Mouse (Mus musculus): Measurements from ENCODE around the gene Rxrg. TPM values are rescaled to one million over a fixed set of nuclear protein-coding genes. Genes with fewer than 3 reads are reported as not detected.

Gene Rxrg
- polyA plus RNA-seq, 1 experiment, result not detected

- peaks cover 17% of the 10 kb centered on the region for H3K27me3 ChIP-seq (replicated peaks)
- H3K4me3 ChIP-seq (replicated peaks), result peak overlapping the region; percentile 38
- no peaks in the 10 kb centered on the region for H3K36me3 ChIP-seq (replicated peaks; ENCODE audit: low read length)
- TF ChIP-seq GATA1 (IDR thresholded peaks at IDR 0.05; ENCODE audit: borderline replicate concordance, low read length) (no peak), FLI1 (IDR thresholded peaks at IDR 0.05; ENCODE audit: low read length) (no peak)
- H3K9me3 ChIP-seq, result no peaks in the 10 kb centered on the region
- H3K4me1 ChIP-seq, result no peaks in the 10 kb centered on the region
Measured at GRCm38 (mm10) chr1:167638053-167638452, 39.9 kb downstream of the Rxrg start.

GRCm38 (mm10) chr1:167638901-167639300, 40.7 kb downstream of the Rxrg start:
- H3K27me3 ChIP-seq (replicated peaks), result peaks cover 24% of the 10 kb centered on the region
- no peaks in the 10 kb centered on the region for H3K4me1 ChIP-seq
- TF ChIP-seq GATA1 (IDR thresholded peaks at IDR 0.05; ENCODE audit: borderline replicate concordance, low read length), result no peak
- TF ChIP-seq FLI1 (IDR thresholded peaks at IDR 0.05; ENCODE audit: low read length), result no peak
- no peak overlapping the region for H3K4me3 ChIP-seq (replicated peaks)
- no peaks in the 10 kb centered on the region for H3K9me3 ChIP-seq
- H3K36me3 ChIP-seq (replicated peaks; ENCODE audit: low read length), result no peaks in the 10 kb centered on the region

GRCm38 (mm10) chr1:167644866-167645537, 46.8 kb downstream of the Rxrg start:
- no peak overlapping the region for H3K4me3 ChIP-seq (replicated peaks)
- H3K27me3 ChIP-seq (replicated peaks), result peaks cover 18% of the 10 kb centered on the region
- no peaks in the 10 kb centered on the region for H3K9me3 ChIP-seq
- no peaks in the 10 kb centered on the region for H3K36me3 ChIP-seq (replicated peaks; ENCODE audit: low read length)
- H3K4me1 ChIP-seq, result no peaks in the 10 kb centered on the region
- TF ChIP-seq GATA1 (IDR thresholded peaks at IDR 0.05; ENCODE audit: borderline replicate concordance, low read length), result no peak
- no peak for TF ChIP-seq FLI1 (IDR thresholded peaks at IDR 0.05; ENCODE audit: low read length)

- TF ChIP-seq GATA1 (IDR thresholded peaks at IDR 0.05; ENCODE audit: borderline replicate concordance, low read length) (no peak), FLI1 (IDR thresholded peaks at IDR 0.05; ENCODE audit: low read length) (no peak)
- Histone ChIP-seq H3K36me3 (replicated peaks; ENCODE audit: low read length) (no peaks in the 10 kb centered on the region), H3K9me3 (no peaks in the 10 kb centered on the region), H3K4me1 (no peaks in the 10 kb centered on the region), H3K27me3 (replicated peaks) (peaks cover 3% of the 10 kb centered on the region), H3K4me3 (replicated peaks) (no peak overlapping the region)
Measured at GRCm38 (mm10) chr1:167648670-167649069, 50.5 kb downstream of the Rxrg start.

- Histone ChIP-seq H3K4me3 (replicated peaks) (no peak overlapping the region), H3K36me3 (replicated peaks; ENCODE audit: low read length) (no peaks in the 10 kb centered on the region), H3K4me1 (no peaks in the 10 kb centered on the region), H3K9me3 (no peaks in the 10 kb centered on the region), H3K27me3 (replicated peaks) (no peaks in the 10 kb centered on the region)
- TF ChIP-seq FLI1 (IDR thresholded peaks at IDR 0.05; ENCODE audit: low read length), result no peak
- TF ChIP-seq GATA1 (IDR thresholded peaks at IDR 0.05; ENCODE audit: borderline replicate concordance, low read length), result no peak
Measured at GRCm38 (mm10) chr1:167649122-167649633, 51.0 kb downstream of the Rxrg start.

- TF ChIP-seq GATA1 (IDR thresholded peaks at IDR 0.05; ENCODE audit: borderline replicate concordance, low read length), result no peak
- TF ChIP-seq FLI1 (IDR thresholded peaks at IDR 0.05; ENCODE audit: low read length), result no peak
- H3K27me3 ChIP-seq (replicated peaks), result no peaks in the 10 kb centered on the region
- H3K4me1 ChIP-seq, result no peaks in the 10 kb centered on the region
- H3K4me3 ChIP-seq (replicated peaks), result no peak overlapping the region
- no peaks in the 10 kb centered on the region for H3K36me3 ChIP-seq (replicated peaks; ENCODE audit: low read length)
- no peaks in the 10 kb centered on the region for H3K9me3 ChIP-seq
Measured at GRCm38 (mm10) chr1:167652336-167652735, 54.2 kb downstream of the Rxrg start.

- peaks cover 33% of the 10 kb centered on the region for H3K27me3 ChIP-seq (replicated peaks)
Measured at GRCm38 (mm10) chr1:167659065-167659464, 60.9 kb downstream of the Rxrg start.

GRCm38 (mm10) chr1:167660521-167661101, 62.4 kb downstream of the Rxrg start:
- H3K4me1 ChIP-seq, result peaks cover 4% of the 10 kb centered on the region; the same call in 1 of the 2 replicates
- H3K27me3 ChIP-seq (replicated peaks), result peaks cover 35% of the 10 kb centered on the region
- TF ChIP-seq GATA1 (IDR thresholded peaks at IDR 0.05; ENCODE audit: borderline replicate concordance, low read length), result no peak
- TF ChIP-seq FLI1 (IDR thresholded peaks at IDR 0.05; ENCODE audit: low read length), result no peak
- H3K36me3 ChIP-seq (replicated peaks; ENCODE audit: low read length), result no peaks in the 10 kb centered on the region
- H3K4me3 ChIP-seq (replicated peaks), result no peak overlapping the region
- H3K9me3 ChIP-seq, result no peaks in the 10 kb centered on the region

More at GRCm38 (mm10) chr1:167659065-167659464, 60.9 kb downstream of the Rxrg start:
- Histone ChIP-seq H3K9me3 (no peaks in the 10 kb centered on the region), H3K36me3 (replicated peaks; ENCODE audit: low read length) (no peaks in the 10 kb centered on the region), H3K4me3 (replicated peaks) (no peak overlapping the region), H3K4me1 (peaks cover 4% of the 10 kb centered on the region; the same call in 1 of the 2 replicates)
- TF ChIP-seq FLI1 (IDR thresholded peaks at IDR 0.05; ENCODE audit: low read length) (no peak), GATA1 (IDR thresholded peaks at IDR 0.05; ENCODE audit: borderline replicate concordance, low read length) (no peak)

GRCm38 (mm10) chr1:167661123-167661522, 62.9 kb downstream of the Rxrg start:
- peaks cover 35% of the 10 kb centered on the region for H3K27me3 ChIP-seq (replicated peaks)
- no peaks in the 10 kb centered on the region for H3K9me3 ChIP-seq

GRCm38 (mm10) chr1:167663136-167663535, 65.0 kb downstream of the Rxrg start:
- Histone ChIP-seq H3K36me3 (replicated peaks; ENCODE audit: low read length) (no peaks in the 10 kb centered on the region), H3K27me3 (replicated peaks) (peaks cover 36% of the 10 kb centered on the region), H3K4me3 (replicated peaks) (no peak overlapping the region), H3K4me1 (peaks cover 4% of the 10 kb centered on the region; the same call in 1 of the 2 replicates), H3K9me3 (no peaks in the 10 kb centered on the region)
- TF ChIP-seq GATA1 (IDR thresholded peaks at IDR 0.05; ENCODE audit: borderline replicate concordance, low read length), result no peak
- no peak for TF ChIP-seq FLI1 (IDR thresholded peaks at IDR 0.05; ENCODE audit: low read length)

More at GRCm38 (mm10) chr1:167661123-167661522, 62.9 kb downstream of the Rxrg start:
- H3K36me3 ChIP-seq (replicated peaks; ENCODE audit: low read length), result no peaks in the 10 kb centered on the region
- TF ChIP-seq FLI1 (IDR thresholded peaks at IDR 0.05; ENCODE audit: low read length) (no peak), GATA1 (IDR thresholded peaks at IDR 0.05; ENCODE audit: borderline replicate concordance, low read length) (no peak)
- no peak overlapping the region for H3K4me3 ChIP-seq (replicated peaks)
- H3K4me1 ChIP-seq, result peaks cover 4% of the 10 kb centered on the region; the same call in 1 of the 2 replicates
